Mouse (Mus musculus) hindbrain, postnatal 0 days (tissue): ENCODE data around the gene Cyp4v3. TPM values are rescaled to one million over a fixed set of nuclear protein-coding genes. Genes with fewer than 3 reads are reported as not detected.

ENCODE experiments used
- ATAC-seq: fragments of 200-750 bp; cut with Nextera tagmentation; 2 replicates; pipeline ENCODE4 v1.8.0; 2017; ENCODE audit warnings: mild to moderate bottlenecking, moderate TSS enrichment, moderate library complexity
- DNase-seq: peaks from one replicate; pipeline ENCODE4 v3.0.0-alpha.2; 2015; ENCODE audit warnings: low spot score
- H3K27ac ChIP-seq: fragments of 300-500 bp; sonication (generic); 2 replicates; pipeline ENCODE4 v1.5.1; 2014; ENCODE audit warnings: mild to moderate bottlenecking
- H3K27me3 ChIP-seq: fragments of 300-500 bp; sonication (generic); 2 replicates; pipeline ENCODE4 v1.6.1; 2014; ENCODE audit warnings: low read length, mixed read lengths; ENCODE audit not compliant: insufficient read depth
- H3K36me3 ChIP-seq: fragments of 300-500 bp; sonication (generic); 2 replicates; pipeline ENCODE4 v1.6.1; 2014; ENCODE audit warnings: low read length, mixed read lengths; ENCODE audit not compliant: insufficient read depth
- H3K4me1 ChIP-seq: fragments of 300-500 bp; sonication (generic); 2 replicates; pipeline ENCODE4 v1.6.1; 2014; ENCODE audit warnings: antibody characterized with exemption, low read length, mixed read lengths; ENCODE audit not compliant: insufficient read depth
- H3K4me2 ChIP-seq: fragments of 300-500 bp; sonication (generic); 2 replicates; pipeline ENCODE4 v1.6.1; 2014; ENCODE audit warnings: low read depth, mild to moderate bottlenecking, low read length, moderate library complexity, mixed read lengths
- H3K4me3 ChIP-seq: fragments of 300-500 bp; sonication (generic); 2 replicates; pipeline ENCODE4 v1.5.1; 2014; ENCODE audit warnings: low read length
- H3K9ac ChIP-seq: fragments of 300-500 bp; sonication (generic); replicated peaks from 2 replicates; pipeline ENCODE4 v1.6.1; 2014; ENCODE audit warnings: mild to moderate bottlenecking, low read length, moderate library complexity, mixed read lengths
- H3K9me3 ChIP-seq: fragments of 300-500 bp; sonication (generic); 2 replicates; pipeline ENCODE4 v1.6.1; 2016; ENCODE audit warnings: low read length, mixed read lengths
- CTCF ChIP-seq: IDR thresholded peaks from 2 replicates; pipeline ENCODE4 v1.5.1; 2016; ENCODE audit warnings: antibody characterized with exemption, control low read depth, low read depth
- WGBS: fragments of 180-500 bp; shearing (Covaris S2); extraction: QIAGEN DNeasy Blood & Tissue Kit; methylation state at CpG from one replicate; pipeline ENCODE4 v1.1.7; 2014; 5-methylcytosine and 5-hydroxymethylcytosine counted together
- polyA plus RNA-seq: library from polyadenylated mRNA; unstranded; fragments of >200 nt; fragmentation: Nextera tagmentation; extraction: Ambion mirVana; gene quantifications from 2 replicates; pipeline ENCODE4 v1.2.1, GENCODE M21; 2015
- total RNA-seq: library from RNA; depleted of rRNA; stranded (reverse); fragments of >200 nt; gene quantifications from 2 replicates; pipeline ENCODE4 v1.2.3, GENCODE M21; 2014; rRNA removed

Gene Cyp4v3
- total RNA-seq: 2.4 and 3.1 TPM in 2 replicates
- polyA plus RNA-seq: 2.8 and 3.0 TPM in 2 replicates

GRCm38 (mm10) chr8:45332685-45333409 lies at the start of gene Cyp4v3:
Cyp4v3 (minus strand) TSS chr8:45333216.
- peak; percentile 72 for DNase-seq
- no peak for TF ChIP-seq CTCF
- Histone ChIP-seq H3K4me2 (peak within 1 kb of the TSS; percentile 97), H3K36me3 (no peaks in the 10 kb centered on the region; the same call in 1 of the 2 replicates), H3K27me3 (no peaks in the 10 kb centered on the region), H3K4me3 (peak within 1 kb of the TSS; percentile 72), H3K9me3 (no peaks in the 10 kb centered on the region), H3K4me1 (peaks cover 7% of the 10 kb centered on the region; the same call in 1 of the 2 replicates), H3K27ac (no peak within 1 kb of the TSS), H3K9ac (peak within 1 kb of the TSS; percentile 57; the same call in 1 of the 2 replicates)
- peak; percentile 84 for ATAC-seq
- WGBS: under 1% methylated on average over 43 of the region's 44 CpGs

DNA sequence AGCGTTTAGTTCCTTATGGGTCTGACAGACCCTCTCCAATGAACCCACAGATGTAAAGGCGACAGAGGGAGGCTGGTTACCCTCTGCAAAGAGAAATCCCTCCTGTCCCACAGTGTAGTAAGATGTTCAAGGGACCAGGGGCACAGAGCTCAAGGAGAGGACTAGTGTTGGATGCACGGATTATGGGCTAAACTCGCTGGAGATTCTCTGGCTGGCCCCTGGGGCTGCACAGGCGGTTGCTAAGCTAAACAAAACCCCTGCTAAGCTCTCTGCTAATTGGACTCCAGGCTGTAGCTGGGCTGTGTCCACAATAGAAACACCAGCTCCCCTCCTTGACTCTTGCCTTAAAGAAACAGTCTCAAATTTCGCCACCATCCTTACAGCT lies 48.9 kb upstream of the Cyp4v3 start, which contains the start of gene Fam149a:
Gene Fam149a, minus strand, starts transcription at position 329 of the 385 bp plus-strand sequence.
- peak; percentile 68 for DNase-seq
- peak within 1 kb of the TSS; percentile 36 for H3K4me3 ChIP-seq
- peak within 1 kb of the TSS; percentile 87 for H3K4me2 ChIP-seq
- no peaks in the 10 kb centered on the region for H3K9me3 ChIP-seq
- no peak within 1 kb of the TSS for H3K27ac ChIP-seq
- ATAC-seq: peak; percentile 68; the same call in 1 of the 2 replicates
- no peaks in the 10 kb centered on the region for H3K36me3 ChIP-seq
- H3K4me1 ChIP-seq: peaks cover 5% of the 10 kb centered on the region; the same call in 1 of the 2 replicates
- 4% methylated on average over 6 of the region's 6 CpGs for WGBS
- no peak for TF ChIP-seq CTCF
- H3K27me3 ChIP-seq: no peaks in the 10 kb centered on the region
- H3K9ac ChIP-seq: peak within 1 kb of the TSS; percentile 52

GRCm38 (mm10) chr8:45381075-45381962 lies 48.3 kb upstream of the Cyp4v3 start:
- ATAC-seq (peak; percentile 70; the same call in 1 of the 2 replicates), DNase-seq (no peak)
- TF ChIP-seq CTCF: no peak
- peak overlapping the region; percentile 36 for H3K4me3 ChIP-seq
- WGBS: 3% methylated on average over 38 of the region's 38 CpGs
- peak overlapping the region; percentile 52 for H3K9ac ChIP-seq
- no peaks in the 10 kb centered on the region for H3K36me3 ChIP-seq
- H3K4me1 ChIP-seq: peaks cover 5% of the 10 kb centered on the region; the same call in 1 of the 2 replicates
- H3K4me2 ChIP-seq: peak overlapping the region; percentile 87
- no peak overlapping the region for H3K27ac ChIP-seq
- H3K9me3 ChIP-seq: no peaks in the 10 kb centered on the region
- H3K27me3 ChIP-seq: no peaks in the 10 kb centered on the region

DNA sequence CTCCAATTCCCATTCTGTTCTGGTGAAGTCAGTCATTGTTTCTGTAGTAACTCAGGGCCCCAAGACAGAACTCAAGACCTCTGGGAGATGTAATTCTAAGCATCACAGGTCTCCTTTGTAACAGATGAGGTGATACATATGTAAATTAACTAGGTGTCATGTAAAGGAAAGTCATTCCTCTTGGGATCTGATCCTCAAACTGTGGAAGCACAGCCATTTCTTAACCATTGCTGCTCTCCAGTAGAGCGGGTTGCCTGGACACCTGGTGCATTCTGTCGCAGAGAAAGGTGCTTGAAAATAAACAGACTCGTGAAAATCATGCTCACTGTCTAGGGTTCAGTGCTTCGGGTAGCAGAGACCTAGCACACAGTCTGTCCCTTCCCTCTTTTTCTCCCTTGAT lies 47.6 kb upstream of the Cyp4v3 start:
- TF ChIP-seq CTCF: no peak
- WGBS: 27% methylated on average over 4 of the region's 4 CpGs
- no peaks in the 10 kb centered on the region for H3K9me3 ChIP-seq
- ATAC-seq (no peak), DNase-seq (no peak)
- H3K36me3 ChIP-seq: no peaks in the 10 kb centered on the region
- H3K27ac ChIP-seq: no peak overlapping the region
- H3K27me3 ChIP-seq: no peaks in the 10 kb centered on the region
- H3K9ac ChIP-seq: no peak overlapping the region
- H3K4me1 ChIP-seq: peaks cover 5% of the 10 kb centered on the region; the same call in 1 of the 2 replicates
- peak overlapping the region; percentile 36 for H3K4me3 ChIP-seq
- peak overlapping the region; percentile 87 for H3K4me2 ChIP-seq

DNA sequence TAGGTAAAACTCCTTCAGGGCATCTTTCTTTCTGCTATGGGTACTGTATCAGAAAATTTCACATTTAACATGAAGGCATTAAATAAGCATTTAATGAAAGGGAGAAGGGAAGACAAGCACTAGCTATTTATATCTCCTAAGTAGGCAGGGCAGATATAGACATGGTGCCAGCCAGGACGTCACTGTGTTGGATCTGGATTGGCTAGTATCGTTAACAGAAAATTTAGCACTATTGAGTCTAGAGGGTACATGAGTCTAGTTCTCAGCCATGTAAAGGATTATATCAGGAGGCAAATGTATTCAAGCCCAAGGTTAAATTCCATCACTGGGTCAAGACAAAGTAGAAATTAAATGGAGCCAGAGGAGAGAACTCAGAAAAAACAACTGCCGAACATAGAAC lies 41.1 kb upstream of the Cyp4v3 start:
- Histone ChIP-seq H3K27me3 (no peaks in the 10 kb centered on the region), H3K4me2 (no peak overlapping the region), H3K4me1 (no peaks in the 10 kb centered on the region), H3K27ac (no peak overlapping the region), H3K9me3 (no peaks in the 10 kb centered on the region), H3K36me3 (no peaks in the 10 kb centered on the region), H3K4me3 (no peak overlapping the region), H3K9ac (no peak overlapping the region)
- WGBS: 64% methylated on average over 3 of the region's 3 CpGs
- no peak for TF ChIP-seq CTCF
- ATAC-seq: no peak
- no peak for DNase-seq

- 95% methylated on average over 1 of the region's 1 CpGs for WGBS
- no peak for TF ChIP-seq CTCF
- ATAC-seq (no peak), DNase-seq (no peak)
- H3K9me3 ChIP-seq: no peaks in the 10 kb centered on the region
- no peak overlapping the region for H3K4me3 ChIP-seq
- H3K4me2 ChIP-seq: no peak overlapping the region
- no peaks in the 10 kb centered on the region for H3K27me3 ChIP-seq
- no peak overlapping the region for H3K27ac ChIP-seq
- no peak overlapping the region for H3K9ac ChIP-seq
- H3K36me3 ChIP-seq: no peaks in the 10 kb centered on the region
- H3K4me1 ChIP-seq: no peaks in the 10 kb centered on the region
Measured at GRCm38 (mm10) chr8:45367154-45367553, 34.1 kb upstream of the Cyp4v3 start.
